Mouse (Mus musculus): ENCODE data around the gene Phf10. TPM values are rescaled to one million over a fixed set of nuclear protein-coding genes. Genes with fewer than 3 reads are reported as not detected.
A peak's percentile ranks its signal among the peaks of the same experiment; 100 is the strongest.
"Not testable (repeated sequence)": the region's sequence is repeated elsewhere in the genome, so short reads cannot be mapped to it uniquely, and the experiment has no call there.

Phf10 gene
- polyA plus RNA-seq, 1 experiment = 23.9 TPM

DNA sequence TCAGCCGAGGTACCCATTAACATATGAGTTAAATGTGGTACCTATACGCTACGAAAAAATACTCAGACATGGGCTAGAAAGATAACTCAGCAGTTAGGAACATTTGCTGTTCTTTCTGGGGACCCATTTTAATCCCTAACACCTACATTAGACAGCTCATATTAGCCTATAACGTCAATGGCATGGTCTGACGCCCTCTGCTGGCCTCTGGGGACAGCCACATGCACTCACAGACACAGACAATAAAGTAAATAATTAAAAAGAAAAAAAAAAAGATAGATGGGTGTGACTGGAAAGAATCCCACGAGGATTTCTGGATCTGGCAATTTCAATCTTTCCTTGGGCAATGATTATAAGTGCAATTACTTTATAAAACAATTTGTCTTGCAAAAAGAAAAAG lies 48.7 kb downstream of the Phf10 start:
- Histone ChIP-seq H3K4me1 (ENCODE audit: control insufficient read depth, insufficient read depth, low read length) (no peaks in the 10 kb centered on the region), H3K4me3 (replicated peaks; ENCODE audit: extremely low read depth, low read depth, low read length) (no peak overlapping the region)
- DNase-seq = no peak
- WGBS = 49% methylated on average over 6 of the region's 6 CpGs
- TF ChIP-seq POLR2A (IDR thresholded peaks at IDR 0.05; ENCODE audit: borderline replicate concordance, extremely low read depth, low read depth, low read length) = no peak
- peak; percentile 12; the same call in 1 of the 2 replicates for TF ChIP-seq CTCF (IDR thresholded peaks at IDR 0.05; ENCODE audit: insufficient read depth, low read length)

DNA sequence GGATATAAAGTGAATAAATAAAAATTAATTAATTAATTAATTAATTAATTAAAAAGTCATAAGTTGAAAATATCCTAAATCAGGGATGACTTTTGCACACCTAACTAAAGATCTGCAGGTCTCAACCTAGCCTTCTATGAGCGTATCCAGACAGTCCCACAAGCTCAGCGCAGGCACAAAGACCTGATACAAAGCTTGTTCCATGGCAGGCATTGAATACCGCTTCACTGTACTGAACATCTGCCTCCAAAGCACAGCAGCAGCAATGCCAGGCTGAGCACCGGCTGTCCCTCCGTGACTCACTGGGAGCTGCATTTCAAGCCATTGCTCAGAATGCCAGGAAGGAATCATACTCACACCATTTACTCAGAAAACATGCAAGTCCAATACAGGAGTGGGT lies 50.3 kb downstream of the Phf10 start:
- DNase-seq = no peak
- Histone ChIP-seq H3K4me3 (replicated peaks; ENCODE audit: extremely low read depth, low read depth, low read length) (no peak overlapping the region), H3K4me1 (ENCODE audit: control insufficient read depth, insufficient read depth, low read length) (no peaks in the 10 kb centered on the region)
- TF ChIP-seq CTCF (IDR thresholded peaks at IDR 0.05; ENCODE audit: insufficient read depth, low read length) = no peak
- no peak for TF ChIP-seq POLR2A (IDR thresholded peaks at IDR 0.05; ENCODE audit: borderline replicate concordance, extremely low read depth, low read depth, low read length)
- WGBS = 96% methylated on average over 5 of the region's 5 CpGs

DNA sequence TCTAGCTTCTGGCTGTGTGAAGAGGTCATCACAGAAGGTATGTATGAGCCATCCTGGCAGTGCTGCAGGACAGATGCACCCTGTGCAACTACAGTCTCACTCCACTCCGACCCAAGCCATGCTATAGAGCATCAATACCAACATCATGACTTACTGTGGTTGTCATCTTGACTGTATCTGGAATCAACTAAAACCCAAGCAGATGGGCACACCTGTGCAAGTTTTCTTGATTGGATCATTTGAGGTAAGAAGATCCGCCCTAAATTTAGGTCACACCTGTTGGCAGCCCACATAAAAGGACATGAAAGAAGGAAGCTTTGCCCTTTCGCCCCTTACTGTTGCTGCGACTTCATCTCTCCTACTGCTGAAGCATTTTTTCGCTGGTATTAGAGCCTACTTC lies 51.7 kb downstream of the Phf10 start:
- no peak for TF ChIP-seq POLR2A (IDR thresholded peaks at IDR 0.05; ENCODE audit: borderline replicate concordance, extremely low read depth, low read depth, low read length)
- no peak for TF ChIP-seq CTCF (IDR thresholded peaks at IDR 0.05; ENCODE audit: insufficient read depth, low read length)
- WGBS = 86% methylated on average over 5 of the region's 5 CpGs
- Histone ChIP-seq H3K4me3 (replicated peaks; ENCODE audit: extremely low read depth, low read depth, low read length) (no peak overlapping the region), H3K4me1 (ENCODE audit: control insufficient read depth, insufficient read depth, low read length) (no peaks in the 10 kb centered on the region)
- DNase-seq = no peak

DNA sequence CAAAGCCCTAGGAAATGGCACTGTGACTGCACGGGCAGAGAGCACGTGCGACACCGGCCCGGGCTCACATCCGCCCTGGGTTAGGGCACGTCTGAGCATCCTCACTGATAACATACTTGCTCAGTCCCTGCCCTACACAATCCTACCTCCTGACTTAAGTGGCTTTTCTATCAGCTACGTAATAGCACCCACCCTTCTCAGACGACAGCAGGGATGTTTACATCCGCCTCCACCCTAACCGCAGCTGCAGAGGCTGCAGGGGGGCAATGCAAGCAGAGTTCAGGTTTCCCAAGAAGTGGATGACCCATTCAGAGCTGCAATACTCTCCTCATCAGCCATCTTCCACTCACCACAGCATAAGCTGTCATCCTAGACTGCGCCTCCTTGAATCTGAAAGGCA lies 53.9 kb downstream of the Phf10 start:
- TF ChIP-seq CTCF (IDR thresholded peaks at IDR 0.05; ENCODE audit: insufficient read depth, low read length) (no peak), POLR2A (IDR thresholded peaks at IDR 0.05; ENCODE audit: borderline replicate concordance, extremely low read depth, low read depth, low read length) (no peak)
- DNase-seq = no peak
- H3K4me3 ChIP-seq (replicated peaks; ENCODE audit: extremely low read depth, low read depth, low read length) = no peak overlapping the region
- 58% methylated on average over 12 of the region's 12 CpGs for WGBS
- no peaks in the 10 kb centered on the region for H3K4me1 ChIP-seq (ENCODE audit: control insufficient read depth, insufficient read depth, low read length)

DNA sequence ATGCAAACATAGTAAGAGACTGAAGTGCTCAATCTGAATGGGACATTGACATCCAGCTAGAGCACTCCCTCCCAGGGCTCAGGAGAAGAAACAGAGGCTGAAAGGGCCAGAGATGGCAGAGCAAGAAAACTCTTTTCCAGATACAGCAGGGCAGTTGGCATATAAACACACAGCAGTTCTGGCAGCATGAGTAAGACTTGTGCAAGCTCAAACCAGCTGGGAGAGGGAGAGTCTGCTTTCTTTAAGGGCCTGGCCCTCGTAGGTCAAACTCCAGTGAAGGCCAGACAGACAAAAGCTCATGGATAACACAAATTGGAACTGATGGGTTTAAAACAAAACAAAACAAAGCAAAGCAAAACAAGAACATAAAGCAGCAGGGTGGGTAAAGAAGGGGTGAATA lies 54.5 kb downstream of the Phf10 start:
- 48% methylated on average over 1 of the region's 1 CpGs for WGBS
- Histone ChIP-seq H3K4me3 (replicated peaks; ENCODE audit: extremely low read depth, low read depth, low read length) (no peak overlapping the region), H3K4me1 (ENCODE audit: control insufficient read depth, insufficient read depth, low read length) (no peaks in the 10 kb centered on the region)
- no peak for TF ChIP-seq POLR2A (IDR thresholded peaks at IDR 0.05; ENCODE audit: borderline replicate concordance, extremely low read depth, low read depth, low read length)
- TF ChIP-seq CTCF (IDR thresholded peaks at IDR 0.05; ENCODE audit: insufficient read depth, low read length) = no peak
- DNase-seq = no peak

DNA sequence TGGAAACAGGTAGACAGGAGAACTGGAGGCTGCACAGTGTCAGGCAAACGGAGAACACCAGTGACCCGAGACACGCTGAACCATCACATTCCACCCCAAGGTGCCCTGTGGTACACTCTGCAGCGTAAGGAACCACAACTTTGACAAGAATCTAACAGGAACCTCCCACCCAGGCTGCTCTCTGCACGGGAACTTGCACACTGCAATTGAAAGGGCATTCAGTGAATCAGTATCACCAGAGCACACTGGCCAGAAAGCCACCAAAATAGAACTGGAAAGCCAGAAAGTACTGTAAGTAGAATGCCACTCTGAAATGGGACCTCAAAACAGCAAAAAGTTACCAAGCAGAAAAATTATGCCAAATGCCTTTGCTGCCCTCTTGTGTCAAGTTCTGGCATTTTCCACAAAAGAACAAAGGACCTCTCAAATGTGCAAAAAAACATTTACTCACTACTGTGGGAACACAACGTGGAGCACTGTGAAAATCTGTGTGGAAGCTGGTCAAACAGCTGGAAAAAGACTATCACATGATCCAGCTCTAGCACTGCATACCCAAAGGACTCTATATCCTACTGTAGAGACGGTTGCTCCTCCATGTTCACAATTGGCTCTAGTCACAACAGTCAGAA lies 56.3 kb downstream of the Phf10 start:
- TF ChIP-seq POLR2A (IDR thresholded peaks at IDR 0.05; ENCODE audit: borderline replicate concordance, extremely low read depth, low read depth, low read length) (no peak), CTCF (IDR thresholded peaks at IDR 0.05; ENCODE audit: insufficient read depth, low read length) (peak; percentile 36; the same call in 1 of the 2 replicates)
- DNase-seq = peak; percentile 55
- 49% methylated on average over 7 of the region's 7 CpGs for WGBS
- no peaks in the 10 kb centered on the region for H3K4me1 ChIP-seq (ENCODE audit: control insufficient read depth, insufficient read depth, low read length)
- no peak overlapping the region for H3K4me3 ChIP-seq (replicated peaks; ENCODE audit: extremely low read depth, low read depth, low read length)

DNA sequence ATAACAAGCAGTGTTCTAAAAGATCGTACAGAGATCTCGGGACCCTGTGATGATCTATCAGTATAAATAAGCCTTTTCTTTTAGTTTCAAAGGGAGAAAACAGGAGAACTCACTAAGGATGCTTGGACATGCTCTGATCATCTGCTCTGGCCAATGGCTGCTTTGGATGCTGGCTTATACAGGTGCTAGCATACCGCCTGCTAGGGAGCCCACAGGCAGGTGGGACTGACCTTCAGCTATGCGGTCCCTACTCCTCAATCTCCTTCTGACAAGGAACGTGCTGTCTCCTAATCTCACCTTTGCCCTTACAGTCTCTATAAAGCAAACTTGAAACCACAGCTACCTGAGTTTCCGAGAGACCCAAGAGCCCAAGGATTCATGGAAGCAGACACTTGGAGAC lies 56.9 kb downstream of the Phf10 start:
- Histone ChIP-seq H3K4me3 (replicated peaks; ENCODE audit: extremely low read depth, low read depth, low read length) (no peak overlapping the region), H3K4me1 (ENCODE audit: control insufficient read depth, insufficient read depth, low read length) (no peaks in the 10 kb centered on the region)
- TF ChIP-seq POLR2A (IDR thresholded peaks at IDR 0.05; ENCODE audit: borderline replicate concordance, extremely low read depth, low read depth, low read length) (no peak), CTCF (IDR thresholded peaks at IDR 0.05; ENCODE audit: insufficient read depth, low read length) (no peak)
- no peak for DNase-seq
- WGBS = 92% methylated on average over 6 of the region's 6 CpGs

DNA sequence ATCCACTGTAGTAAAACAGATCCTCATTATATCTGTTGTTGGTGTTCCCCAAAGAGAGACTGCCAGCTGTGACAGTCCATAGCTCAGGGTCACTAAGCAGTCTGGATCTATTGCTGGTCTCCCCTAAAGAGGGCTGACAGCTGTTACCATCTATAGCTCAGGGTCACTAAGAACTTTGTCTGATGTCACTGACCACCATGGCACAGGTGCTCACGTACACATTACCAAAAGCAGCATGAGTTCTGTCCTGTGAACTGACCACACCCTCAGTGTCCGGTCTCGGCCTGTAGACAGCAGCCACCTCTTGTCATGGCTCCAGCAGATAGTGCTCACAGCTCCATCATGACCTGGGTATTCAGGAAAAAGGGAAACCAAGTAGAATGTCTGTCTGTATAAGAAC lies 57.9 kb downstream of the Phf10 start:
- WGBS = 87% methylated on average over 3 of the region's 3 CpGs
- no peaks in the 10 kb centered on the region for H3K4me1 ChIP-seq (ENCODE audit: control insufficient read depth, insufficient read depth, low read length)
- no peak for DNase-seq
- TF ChIP-seq POLR2A (IDR thresholded peaks at IDR 0.05; ENCODE audit: borderline replicate concordance, extremely low read depth, low read depth, low read length) (no peak), CTCF (IDR thresholded peaks at IDR 0.05; ENCODE audit: insufficient read depth, low read length) (no peak)
- H3K4me3 ChIP-seq (replicated peaks; ENCODE audit: extremely low read depth, low read depth, low read length) = no peak overlapping the region

DNA sequence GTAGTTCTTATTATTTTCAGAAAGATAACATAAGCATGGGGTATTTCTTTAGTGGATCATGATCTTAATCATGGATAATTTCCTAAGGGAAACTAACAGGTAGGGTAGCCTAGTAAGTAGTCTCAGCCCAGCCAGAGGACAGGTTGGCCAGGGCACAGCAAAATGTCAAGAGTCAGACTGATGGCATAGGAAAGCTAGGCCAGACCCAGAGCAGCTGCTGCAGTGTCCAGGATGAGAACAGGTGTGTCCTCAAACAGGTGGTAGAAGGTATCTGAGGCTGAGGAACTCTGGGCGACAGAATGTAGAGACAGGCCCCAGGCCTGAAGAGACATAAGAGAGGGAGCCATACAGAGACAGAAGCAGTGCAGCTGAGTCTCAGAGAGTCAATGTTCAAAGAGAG lies 62.1 kb downstream of the Phf10 start:
- no peak overlapping the region for H3K4me3 ChIP-seq (replicated peaks; ENCODE audit: extremely low read depth, low read depth, low read length)
- no peak for DNase-seq
- WGBS = 84% methylated on average over 1 of the region's 1 CpGs
- no peaks in the 10 kb centered on the region for H3K4me1 ChIP-seq (ENCODE audit: control insufficient read depth, insufficient read depth, low read length)
- TF ChIP-seq POLR2A (IDR thresholded peaks at IDR 0.05; ENCODE audit: borderline replicate concordance, extremely low read depth, low read depth, low read length) (no peak), CTCF (IDR thresholded peaks at IDR 0.05; ENCODE audit: insufficient read depth, low read length) (no peak)

DNA sequence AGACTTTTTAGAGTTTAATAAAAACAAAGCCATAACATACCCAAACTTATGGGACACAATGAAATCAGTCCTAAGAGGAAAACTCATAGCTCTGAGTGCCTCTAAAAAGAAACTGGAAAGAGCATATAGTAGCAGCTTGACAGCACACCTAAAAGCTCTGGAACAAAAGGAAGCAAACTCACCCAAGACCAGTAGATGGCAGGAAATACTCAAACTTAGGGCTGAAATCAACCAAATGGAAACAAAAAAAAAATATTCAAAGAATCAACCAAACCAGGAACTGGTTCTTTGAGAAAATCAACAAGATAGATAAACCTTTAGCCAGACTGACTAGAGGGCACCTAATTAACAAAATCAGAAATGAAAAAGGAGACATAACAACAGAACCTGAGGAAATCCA lies 66.0 kb downstream of the Phf10 start:
- not testable (repeated sequence) for DNase-seq; H3K4me1 ChIP-seq (ENCODE audit: control insufficient read depth, insufficient read depth, low read length); H3K4me3 ChIP-seq (replicated peaks; ENCODE audit: extremely low read depth, low read depth, low read length)

Other genes with a start within 250 kb of the Phf10 start
- gene Wdr27, start 18.1 kb downstream of the Phf10 start, polyA plus RNA-seq (2012; rRNA removed) = 8.8 and 9.0 TPM in 2 replicates
- 16.8 and 22.2 TPM in 2 replicates for gene 1600012H06Rik, start 18.1 kb downstream of the Phf10 start, polyA plus RNA-seq (2012; rRNA removed)
- 7.7 and 13.8 TPM in 2 replicates for gene 9030025P20Rik, start 17.2 kb upstream of the Phf10 start, polyA plus RNA-seq (2012; rRNA removed)
- gene Gm3417, start 17.5 kb upstream of the Phf10 start, polyA plus RNA-seq (2012; rRNA removed) = 0.73 and 1.2 TPM in 2 replicates
- 0.53 and 3.1 TPM in 2 replicates for gene Gm3435, start 48.9 kb upstream of the Phf10 start, polyA plus RNA-seq (2012; rRNA removed)
- 31.6 and 50.8 TPM in 2 replicates for gene Ermard, start 79.9 kb upstream of the Phf10 start, polyA plus RNA-seq (2012; rRNA removed)
- 0.19 TPM in 1 of 2 replicates, not detected in the other for gene Tcte3, start 80.2 kb upstream of the Phf10 start, polyA plus RNA-seq (2012; rRNA removed)
- gene Gm3448, start 80.3 kb upstream of the Phf10 start, polyA plus RNA-seq (2012; rRNA removed) = 0.51 and 0.90 TPM in 2 replicates

Measured in lung, adult 2 months (tissue).